Mouse (Mus musculus) ES-Bruce4 (cell line): ENCODE data around the gene Zbtb12.

Experiments used
- CTCF ChIP-seq: IDR thresholded peaks from one replicate; pipeline ENCODE4 v1.8.1; 2011; ENCODE audit warnings: low read depth, low read length
- POLR2A ChIP-seq: IDR thresholded peaks from one replicate; pipeline ENCODE4 v1.8.1; 2011; ENCODE audit warnings: low read length; ENCODE audit not compliant: insufficient read depth

DNA sequence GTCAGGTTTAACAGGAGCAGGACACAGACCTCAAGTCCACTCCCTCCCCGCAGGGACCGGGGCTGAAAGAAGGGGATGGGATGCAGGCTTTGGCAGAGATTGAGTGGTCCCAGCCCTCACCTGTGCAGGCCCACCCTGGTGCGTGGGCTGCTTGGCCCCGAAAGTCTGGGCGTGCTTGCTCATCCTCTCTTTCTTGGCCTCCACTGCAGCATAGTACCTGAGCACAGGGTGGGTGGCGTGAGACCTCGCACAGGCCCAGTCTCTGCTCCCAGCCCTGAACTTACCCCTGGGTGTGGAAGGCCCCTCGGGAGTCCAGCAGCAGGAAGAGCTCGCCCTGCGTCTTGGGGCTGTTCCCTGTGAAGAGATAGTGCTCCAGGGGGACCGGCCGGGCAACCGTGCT lies 34.4 kb upstream of the Zbtb12 start:
- TF ChIP-seq CTCF (no peak), POLR2A (no peak)
